Mouse (Mus musculus) G1E (cell line): ENCODE measurements around the gene Pdpk1. TPM values are rescaled to one million over a fixed set of nuclear protein-coding genes. Genes with fewer than 3 reads are reported as not detected.

ENCODE experiments used
- ATAC-seq: 2 replicates; pipeline ENCODE4 v1.8.0; 2016; ENCODE audit warnings: mild to moderate bottlenecking; ENCODE audit not compliant: insufficient number of reproducible peaks, poor library complexity, low FRiP score, severe bottlenecking; ENCODE audit errors: extremely low read depth
- DNase-seq: peaks from one replicate; pipeline ENCODE4 v3.0.0; 2012; ENCODE audit warnings: low spot score
- H3K27me3 ChIP-seq: 2 replicates; pipeline ENCODE4 v1.6.1; 2012; ENCODE audit warnings: mild to moderate bottlenecking, low read length, inconsistent platforms; ENCODE audit not compliant: insufficient read depth
- H3K36me3 ChIP-seq: replicated peaks from 2 replicates; pipeline ENCODE3; 2012; ENCODE audit warnings: mild to moderate bottlenecking, inconsistent platforms
- H3K4me1 ChIP-seq: 2 replicates; pipeline ENCODE4 v1.6.1; 2012; ENCODE audit warnings: low read depth, low read length, inconsistent platforms, mixed read lengths; ENCODE audit not compliant: insufficient read depth
- H3K4me3 ChIP-seq: 2 replicates; pipeline ENCODE4 v1.5.1; 2012; ENCODE audit warnings: low read depth, mild to moderate bottlenecking, inconsistent platforms, low read length, moderate library complexity, mixed read lengths
- H3K9me3 ChIP-seq: replicated peaks from 2 replicates; pipeline ENCODE4 v1.6.1; 2012; ENCODE audit warnings: inconsistent platforms
- CTCF ChIP-seq: IDR thresholded peaks from 2 replicates; pipeline ENCODE4 v1.5.1; 2012; ENCODE audit warnings: low read depth, low read length, inconsistent platforms, mixed read lengths
- GATA1 ChIP-seq: IDR thresholded peaks from 2 replicates; pipeline ENCODE4 v1.6.1; 2012; ENCODE audit warnings: borderline replicate concordance, low read length, inconsistent platforms, mixed read lengths
- GATA2 ChIP-seq: IDR thresholded peaks from 2 replicates; pipeline ENCODE4 v1.6.1; 2012; ENCODE audit warnings: low read depth, low read length, inconsistent platforms, borderline replicate concordance
- POLR2AphosphoS5 ChIP-seq: IDR thresholded peaks from 2 replicates; pipeline ENCODE4 v1.6.1; 2012; ENCODE audit warnings: low read depth, low read length, inconsistent platforms; ENCODE audit not compliant: insufficient replicate concordance
- TAL1 ChIP-seq: conservative IDR thresholded peaks from 2 replicates; pipeline ENCODE4 v1.6.1; 2012; ENCODE audit warnings: low read depth, low read length, inconsistent platforms, mixed read lengths
- polyA plus RNA-seq: library from polyadenylated mRNA; stranded (reverse); fragments of >175 nt; gene quantifications from 2 replicates; pipeline ENCODE4 v1.2.3, GENCODE M21; 2012
- total RNA-seq, 2 experiments: library from RNA; stranded (forward) in 1 of 2; stranded (reverse) in 1 of 2; fragments of 200-1000 nt in 1 of 2; fragments of >200 nt in 1 of 2; fragmentation: Nextera tagmentation in 1 of 2; gene quantifications; 2 replicates each; pipeline ENCODE4 v1.2.3; 2014 to 2017

Pdpk1 gene
- total and polyA plus RNA-seq, 3 experiments, result 47.8 to 63.3 (median 58.8) TPM

GRCm38 (mm10) chr17:24164566-24165259 is 14.0 kb upstream of the Pdpk1 start:
- TF ChIP-seq POLR2AphosphoS5 (no peak), GATA1 (no peak), TAL1 (no peak), CTCF (no peak), GATA2 (no peak)
- Histone ChIP-seq H3K4me1 (peaks cover 73% of the 10 kb centered on the region), H3K9me3 (no peaks in the 10 kb centered on the region), H3K4me3 (peak overlapping the region; percentile 12; the same call in 1 of the 2 replicates), H3K36me3 (peaks cover 60% of the 10 kb centered on the region), H3K27me3 (no peaks in the 10 kb centered on the region)
- no peak for DNase-seq
- ATAC-seq, result no peak

- DNase-seq (peak; percentile 63), ATAC-seq (peak; percentile 67)
- H3K27me3 ChIP-seq, result no peaks in the 10 kb centered on the region
- no peaks in the 10 kb centered on the region for H3K9me3 ChIP-seq
- TF ChIP-seq CTCF, result no peak
- TF ChIP-seq POLR2AphosphoS5, result peak; percentile 76; the same call in 1 of the 2 replicates
- TF ChIP-seq TAL1, result no peak
- no peak for TF ChIP-seq GATA2
- peaks cover 71% of the 10 kb centered on the region for H3K36me3 ChIP-seq
- H3K4me3 ChIP-seq, result peak within 1 kb of the TSS; percentile 83
- H3K4me1 ChIP-seq, result peaks cover 75% of the 10 kb centered on the region
These were observed 12.6 kb upstream of the Pdpk1 start, which contains the start of gene Amdhd2 for GRCm38 (mm10) chr17:24163176-24163962. Gene Amdhd2, minus strand, starts transcription at chr17:24163766.

- ATAC-seq (no peak), DNase-seq (no peak)
- H3K36me3 ChIP-seq, result peaks cover 72% of the 10 kb centered on the region
- peaks cover 71% of the 10 kb centered on the region for H3K4me1 ChIP-seq
- H3K4me3 ChIP-seq, result peak overlapping the region; percentile 83
- TF ChIP-seq POLR2AphosphoS5 (no peak), GATA1 (no peak), TAL1 (no peak), GATA2 (no peak), CTCF (no peak)
- no peaks in the 10 kb centered on the region for H3K27me3 ChIP-seq
- H3K9me3 ChIP-seq, result no peaks in the 10 kb centered on the region
These were observed 12.0 kb upstream of the Pdpk1 start for GRCm38 (mm10) chr17:24162584-24163175.

- Histone ChIP-seq H3K4me3 (no peak overlapping the region), H3K27me3 (no peaks in the 10 kb centered on the region), H3K9me3 (no peaks in the 10 kb centered on the region), H3K4me1 (peaks cover 59% of the 10 kb centered on the region), H3K36me3 (peaks cover 72% of the 10 kb centered on the region)
- DNase-seq, result no peak
- TF ChIP-seq GATA1 (no peak), POLR2AphosphoS5 (no peak), TAL1 (no peak), CTCF (no peak), GATA2 (no peak)
- ATAC-seq, result no peak
These were observed 10.7 kb upstream of the Pdpk1 start for GRCm38 (mm10) chr17:24161466-24161865.

GRCm38 (mm10) chr17:24157526-24157925 is 6.8 kb upstream of the Pdpk1 start:
- Histone ChIP-seq H3K4me3 (no peak overlapping the region), H3K36me3 (peaks cover 78% of the 10 kb centered on the region), H3K27me3 (no peaks in the 10 kb centered on the region), H3K9me3 (no peaks in the 10 kb centered on the region), H3K4me1 (peaks cover 46% of the 10 kb centered on the region)
- no peak for ATAC-seq
- no peak for TF ChIP-seq CTCF
- no peak for TF ChIP-seq GATA2
- no peak for TF ChIP-seq TAL1
- no peak for TF ChIP-seq GATA1
- TF ChIP-seq POLR2AphosphoS5, result no peak
- DNase-seq, result no peak

GRCm38 (mm10) chr17:24157121-24157520 is 6.4 kb upstream of the Pdpk1 start:
- no peak for TF ChIP-seq POLR2AphosphoS5
- TF ChIP-seq TAL1, result no peak
- no peak for TF ChIP-seq GATA1
- no peak for TF ChIP-seq CTCF
- no peak for TF ChIP-seq GATA2
- peaks cover 77% of the 10 kb centered on the region for H3K36me3 ChIP-seq
- ATAC-seq, result no peak

More at GRCm38 (mm10) chr17:24157121-24157520, 6.4 kb upstream of the Pdpk1 start:
- H3K9me3 ChIP-seq, result no peaks in the 10 kb centered on the region
- peaks cover 47% of the 10 kb centered on the region for H3K4me1 ChIP-seq
- no peak overlapping the region for H3K4me3 ChIP-seq
- H3K27me3 ChIP-seq, result no peaks in the 10 kb centered on the region
- DNase-seq, result no peak
